Mouse (Mus musculus): ENCODE data around the gene Cep85l. TPM values are rescaled to one million over a fixed set of nuclear protein-coding genes. Genes with fewer than 3 reads are reported as not detected.
A peak's percentile ranks its signal among the peaks of the same experiment; 100 is the strongest.

The Cep85l gene
- total RNA-seq, 2 experiments from 2014 or later = 30.7 to 44.0 TPM

DNA sequence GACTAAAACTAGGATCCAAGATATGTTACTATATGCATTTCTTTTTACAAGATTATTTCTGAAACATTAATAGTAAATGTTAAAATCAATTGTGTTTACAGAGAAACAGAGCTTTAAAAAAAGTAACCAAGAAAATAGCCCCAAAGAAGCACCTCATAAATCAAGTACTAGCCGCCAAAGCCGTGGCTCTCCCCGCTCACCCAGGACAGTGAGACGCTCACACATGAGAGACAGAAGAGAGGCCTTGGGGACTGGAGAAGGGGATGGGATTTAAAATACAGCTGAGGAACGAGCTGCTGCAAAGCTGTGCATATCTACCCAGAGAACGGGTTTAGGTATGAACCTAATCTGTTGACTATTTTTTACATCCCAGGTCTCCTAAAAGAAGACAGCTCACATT, 36.4 kb downstream of the Cep85l start:
- DNase-seq (ENCODE audit: low spot score) = no peak

DNA sequence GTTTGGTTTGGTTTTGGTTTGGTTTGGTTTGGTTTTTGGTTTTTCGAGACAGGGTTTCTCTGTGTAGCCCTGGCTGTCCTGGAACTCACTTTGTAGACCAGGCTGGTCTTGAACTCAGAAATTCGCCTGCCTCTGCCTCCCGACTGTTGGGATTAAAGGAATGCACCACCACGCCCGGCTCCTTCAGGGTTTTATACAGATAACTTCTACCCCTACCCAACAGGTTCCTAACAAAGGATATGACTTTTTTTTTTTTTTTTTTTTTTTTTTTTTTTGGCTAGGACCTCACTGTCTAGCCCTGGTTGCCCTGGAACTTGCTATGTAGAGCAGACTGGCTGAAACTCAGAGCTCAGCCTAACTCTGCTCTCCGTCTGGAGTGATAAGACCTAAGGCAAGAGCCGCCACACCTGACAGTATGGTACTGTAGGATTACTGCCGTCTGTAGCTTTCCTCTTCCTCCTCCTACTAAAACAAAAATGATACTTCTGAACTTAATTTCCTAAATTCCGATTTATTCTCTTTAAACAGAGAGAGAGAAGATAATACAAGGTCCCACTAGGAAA, 37.5 kb downstream of the Cep85l start:
- DNase-seq (ENCODE audit: low spot score) = no peak

DNA sequence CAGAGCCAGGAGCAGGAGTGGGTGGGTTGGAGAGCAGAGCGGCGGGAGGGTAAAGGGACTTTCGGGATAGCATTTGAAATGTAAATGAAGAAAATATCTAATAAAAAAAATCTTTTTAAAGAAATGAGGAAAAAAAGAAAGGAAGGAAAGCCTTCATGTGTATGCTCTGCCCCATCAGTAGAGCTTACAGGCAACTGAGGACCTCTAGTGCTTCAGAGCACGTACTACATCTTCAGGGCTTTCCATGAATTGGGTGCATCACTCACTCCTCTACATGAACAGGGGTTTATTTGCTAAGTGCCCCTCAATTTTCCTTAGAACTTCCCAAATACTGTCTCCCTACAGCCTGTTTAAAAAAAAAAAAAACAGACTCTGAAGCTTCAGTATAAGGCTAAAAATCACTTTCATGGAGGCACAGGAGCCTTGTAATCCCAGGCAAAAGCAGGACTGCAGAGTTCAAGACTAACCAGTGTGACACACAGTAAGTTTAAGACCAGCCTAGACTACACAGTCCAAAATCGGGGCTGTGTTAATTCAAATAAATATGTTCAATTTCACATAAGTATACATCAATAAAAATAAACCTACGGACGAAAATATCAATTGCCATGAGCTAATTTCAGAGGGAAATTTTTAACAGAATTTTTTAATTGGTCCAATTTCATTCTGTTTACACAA, 38.3 kb downstream of the Cep85l start:
- no peak for DNase-seq (ENCODE audit: low spot score)

DNA sequence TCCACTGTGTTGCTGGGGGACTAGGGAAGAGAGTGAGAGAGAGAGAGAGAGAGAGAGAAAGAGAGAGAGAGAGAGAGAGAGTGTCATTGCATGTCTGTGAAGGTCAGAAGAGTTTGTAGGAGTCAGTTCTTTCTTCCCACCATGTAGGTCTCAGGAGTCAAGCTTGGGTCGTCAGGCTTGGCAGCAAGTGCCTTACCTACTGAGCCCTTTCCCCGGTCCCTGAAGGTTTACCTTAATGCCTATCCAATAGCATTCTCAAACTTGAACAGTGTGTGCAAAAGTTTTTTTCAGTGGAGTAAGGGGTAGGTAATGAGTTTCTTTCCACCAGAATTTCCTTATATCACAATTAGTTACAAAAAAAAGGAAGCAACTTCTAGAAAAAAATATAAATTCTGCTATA, 40.7 kb downstream of the Cep85l start:
- no peak for DNase-seq (ENCODE audit: low spot score)

DNA sequence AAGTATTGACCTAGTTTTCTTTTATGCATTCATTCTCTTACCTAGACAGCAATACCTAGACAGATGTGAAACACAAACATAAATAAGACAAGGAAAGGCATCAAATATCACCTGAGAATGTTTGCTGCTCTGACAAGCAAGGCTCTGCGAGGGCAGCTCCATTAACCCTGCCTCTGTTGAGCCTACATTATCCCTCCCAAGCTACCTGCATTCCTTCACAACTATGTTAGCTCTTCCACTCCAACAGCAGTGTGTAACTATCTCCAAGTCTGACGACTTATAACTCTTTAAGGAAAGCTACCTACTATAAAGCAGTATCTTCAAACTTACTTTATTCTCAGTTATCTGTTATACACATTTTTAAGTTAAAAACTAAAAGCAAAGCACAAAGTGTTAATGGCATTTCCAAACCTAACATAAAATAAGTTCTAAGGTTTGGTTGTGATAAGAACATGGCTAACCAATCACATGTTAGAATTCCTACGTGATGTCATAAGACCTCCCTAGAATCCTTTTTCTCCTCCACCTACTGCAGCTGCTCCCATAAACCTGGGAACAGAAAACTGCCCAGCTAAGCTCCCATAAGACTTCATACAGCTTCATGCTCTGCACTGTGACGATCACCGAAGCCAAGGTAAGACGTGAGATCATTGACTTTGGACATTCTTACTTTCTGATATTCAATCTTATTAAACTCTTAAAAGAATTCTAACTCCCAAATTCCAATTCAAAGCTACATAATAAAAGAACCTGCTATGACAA, 42.4 kb downstream of the Cep85l start, which contains the start of gene Pln:
Gene Pln (plus strand): TSS at position 506 of the 762 bp plus-strand sequence.
- no peak for DNase-seq (ENCODE audit: low spot score)

DNA sequence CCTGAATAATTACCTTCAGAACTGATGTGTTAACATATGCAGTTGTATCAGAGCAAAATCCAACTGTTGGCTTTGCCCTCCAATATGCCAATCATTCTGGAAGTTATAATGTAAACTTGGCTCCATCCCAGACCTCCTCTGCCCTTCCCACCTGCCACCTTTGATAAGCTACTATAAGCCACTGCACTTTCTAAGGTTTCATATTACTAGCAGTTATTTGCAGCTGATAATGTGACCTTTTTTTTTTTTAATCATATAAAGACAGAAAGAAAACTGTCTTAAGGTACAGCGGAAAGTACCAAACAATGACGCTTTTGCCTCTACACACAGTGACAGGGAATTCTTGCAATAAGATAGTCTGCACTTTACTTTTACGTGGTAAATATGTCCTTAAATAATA, 43.8 kb downstream of the Cep85l start:
- DNase-seq (ENCODE audit: low spot score) = no peak

DNA sequence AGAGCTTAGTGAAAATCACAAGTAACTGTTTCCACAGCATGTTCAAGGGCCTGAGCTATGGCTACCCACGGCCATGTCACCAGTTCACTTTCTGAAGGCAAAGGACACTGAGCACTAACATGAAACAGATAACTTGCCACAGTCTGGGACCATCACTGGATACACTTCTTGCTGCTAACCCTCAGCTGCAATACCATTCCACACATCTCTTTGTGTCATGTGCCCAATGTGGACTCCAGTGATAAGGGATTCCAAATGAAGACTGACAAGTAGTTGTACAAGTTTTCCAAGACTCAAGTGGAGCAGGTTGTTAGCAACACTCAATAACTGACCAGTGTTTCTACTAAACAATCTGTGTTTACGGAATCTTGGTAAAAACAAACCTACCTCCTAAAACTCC, 44.5 kb downstream of the Cep85l start:
- DNase-seq (ENCODE audit: low spot score) = no peak

DNA sequence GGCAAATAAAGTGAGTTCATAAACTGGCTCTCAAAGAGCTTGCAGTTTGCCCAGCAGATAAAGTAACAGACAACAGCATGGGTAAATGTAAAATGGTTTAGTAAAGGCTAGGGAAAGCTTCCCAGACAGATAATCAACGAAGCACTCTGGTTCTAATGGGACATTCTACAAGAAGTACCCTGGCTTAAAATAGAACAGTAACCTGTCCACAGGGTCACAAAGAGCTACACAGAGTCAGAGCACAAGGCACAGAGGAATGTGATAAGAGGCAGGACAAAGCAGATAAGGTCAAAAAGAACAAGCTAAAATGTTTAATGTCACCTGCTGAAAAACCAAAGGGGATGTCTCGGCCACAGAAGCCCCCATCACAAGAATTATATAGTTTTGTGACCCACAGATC, 47.0 kb downstream of the Cep85l start:
- no peak for DNase-seq (ENCODE audit: low spot score)

DNA sequence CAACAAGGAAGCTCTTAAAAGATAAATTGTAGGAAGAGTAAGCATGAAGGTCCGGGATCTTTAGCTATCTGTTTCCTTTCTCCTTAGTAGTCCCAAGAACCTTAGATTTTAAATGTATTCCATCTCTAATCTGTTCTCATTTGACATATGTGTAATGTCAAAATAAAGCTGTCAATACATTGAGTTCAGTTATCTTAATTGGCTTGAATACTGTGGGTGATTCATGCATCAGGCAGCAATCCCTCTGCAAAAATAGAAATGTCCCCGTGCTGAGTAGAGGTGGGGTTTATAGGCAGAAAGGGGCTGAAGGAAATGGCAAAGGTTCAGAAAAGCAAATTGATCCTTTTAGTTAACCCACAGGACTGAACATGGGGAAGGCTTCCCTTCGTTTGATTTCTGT, 50.5 kb downstream of the Cep85l start:
- no peak for DNase-seq (ENCODE audit: low spot score)

DNA sequence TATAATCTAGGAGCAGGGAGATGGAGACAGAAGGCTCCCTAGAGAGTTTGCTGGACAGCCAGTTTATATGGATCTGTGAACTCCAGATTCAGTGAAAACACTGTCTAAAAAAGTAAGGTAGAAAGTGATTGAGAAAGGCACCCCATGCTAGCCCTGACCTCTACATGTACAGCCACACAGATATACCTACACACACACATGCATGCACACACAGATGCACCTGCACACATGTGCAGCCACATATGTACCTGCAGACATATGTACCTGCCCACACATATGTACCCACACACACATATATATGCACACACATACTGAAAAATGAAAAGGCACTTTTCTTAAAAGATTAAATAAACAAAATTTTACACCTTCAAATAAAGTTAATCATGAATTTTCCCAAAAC, 53.4 kb downstream of the Cep85l start:
- DNase-seq (ENCODE audit: low spot score) = no peak

DNA sequence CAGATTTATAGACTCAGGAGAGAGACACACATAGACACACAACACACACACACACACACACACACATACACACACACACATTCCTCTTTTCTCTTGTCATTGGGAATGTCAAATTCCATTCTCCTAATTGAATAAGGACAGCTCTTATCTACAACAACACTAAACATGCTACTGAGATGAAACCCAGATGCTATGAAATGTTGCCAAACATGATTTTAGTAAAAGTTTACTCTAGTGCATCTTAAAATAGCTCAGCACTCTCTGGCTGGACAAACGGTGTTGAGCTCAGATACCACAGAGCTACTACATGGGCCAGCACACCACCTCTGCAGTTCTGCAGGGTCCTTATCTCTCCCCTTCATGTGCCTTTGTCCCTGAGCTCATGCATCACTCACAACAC, 55.1 kb downstream of the Cep85l start:
- peak; percentile 39 for DNase-seq (ENCODE audit: low spot score)

DNA sequence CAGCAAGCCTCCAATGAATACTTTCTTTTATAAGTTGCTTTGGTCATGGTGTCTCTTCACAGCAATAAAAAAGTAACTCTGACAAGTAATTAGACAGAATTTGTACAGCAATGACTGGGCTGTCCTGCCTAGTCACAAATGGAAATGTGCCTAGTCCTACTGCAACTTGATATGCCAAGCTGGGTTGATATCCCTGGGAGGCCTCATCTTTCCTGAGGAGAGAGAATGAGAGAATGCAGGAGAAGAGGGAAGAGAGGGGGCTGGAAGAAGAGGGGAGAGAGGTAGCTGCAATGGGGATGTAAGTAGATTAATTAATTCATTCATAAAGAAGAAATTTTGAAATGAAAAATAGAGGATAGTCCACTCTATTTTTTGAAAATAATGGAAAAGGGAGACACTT, 56.4 kb downstream of the Cep85l start:
- peak; percentile 56 for DNase-seq (ENCODE audit: low spot score)

DNA sequence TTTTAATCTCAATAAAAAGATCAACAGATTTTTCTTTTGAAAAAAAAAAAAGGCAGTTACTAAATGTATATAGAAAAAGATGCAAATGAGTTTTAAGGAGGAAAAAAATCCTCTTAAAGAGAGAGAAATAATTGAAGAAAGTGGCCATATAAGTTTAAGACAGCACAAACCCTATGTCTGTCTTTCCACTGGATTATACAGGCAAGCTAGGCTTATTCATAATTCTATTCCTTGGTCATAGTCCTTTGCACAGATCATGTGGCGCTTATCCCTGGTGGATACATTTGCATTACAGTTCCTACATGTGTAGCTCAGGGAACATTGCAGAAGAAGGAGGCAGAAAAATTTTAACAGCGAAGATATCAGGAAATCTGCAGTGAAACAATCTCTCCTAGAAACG, 73.1 kb downstream of the Cep85l start:
- no peak for DNase-seq (ENCODE audit: low spot score)

DNA sequence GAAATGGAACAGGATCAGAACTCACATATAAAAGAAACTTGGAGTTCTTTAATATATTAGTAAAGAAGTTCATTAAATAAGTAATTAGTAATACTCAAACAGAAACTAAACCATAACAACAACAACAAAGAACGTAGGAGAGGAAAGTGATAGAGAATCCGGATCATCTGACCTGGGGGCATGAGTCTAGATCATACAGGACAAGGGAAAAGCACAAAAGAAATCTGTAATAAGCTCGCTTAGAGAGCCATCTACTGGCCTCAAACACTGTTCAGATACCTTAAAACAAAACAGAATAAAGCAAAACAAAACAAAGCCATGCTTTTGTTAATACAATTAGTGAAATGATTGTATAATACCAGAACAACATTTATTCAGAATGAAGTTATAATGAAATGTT, 73.9 kb downstream of the Cep85l start:
- DNase-seq (ENCODE audit: low spot score) = no peak

DNA sequence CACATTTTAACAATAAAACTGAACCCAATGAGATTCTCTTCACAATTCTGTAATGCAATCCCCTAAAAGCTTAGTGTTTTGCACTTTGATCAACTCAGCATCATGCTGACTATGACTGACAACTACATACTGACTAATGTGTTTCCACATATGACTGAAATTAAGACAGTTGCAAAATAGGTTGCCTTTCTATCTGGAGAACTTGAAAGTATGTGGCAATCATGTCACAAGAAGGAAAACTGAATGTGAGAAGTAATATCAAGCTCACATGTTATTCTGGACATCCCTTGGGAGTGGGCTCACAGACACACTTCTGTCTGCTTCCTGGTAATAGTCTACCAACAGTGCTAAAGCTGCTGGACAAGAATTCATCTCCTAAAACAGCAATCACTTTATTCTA, 94.6 kb downstream of the Cep85l start:
- no peak for DNase-seq (ENCODE audit: low spot score)

DNA sequence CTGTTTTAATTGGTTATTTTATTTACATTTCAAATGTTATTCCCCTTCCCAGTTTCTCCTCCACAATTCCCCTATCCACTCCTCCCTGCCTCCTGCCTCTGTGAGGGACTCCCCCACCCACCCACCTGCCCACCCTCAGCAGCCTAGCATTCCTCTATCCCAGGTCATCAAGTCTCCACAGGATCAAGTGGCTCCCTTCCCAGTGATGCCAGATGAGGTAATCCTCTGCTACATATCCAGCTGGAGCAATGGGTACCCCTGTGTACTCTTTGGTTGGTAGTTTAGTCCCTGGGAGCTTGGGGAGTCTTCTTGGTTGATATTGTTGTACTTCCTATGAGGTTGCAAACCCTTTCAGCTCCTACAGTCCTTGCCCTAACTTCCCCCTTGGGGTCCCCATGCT, 107.5 kb downstream of the Cep85l start:
- DNase-seq (ENCODE audit: low spot score) = no peak

DNA sequence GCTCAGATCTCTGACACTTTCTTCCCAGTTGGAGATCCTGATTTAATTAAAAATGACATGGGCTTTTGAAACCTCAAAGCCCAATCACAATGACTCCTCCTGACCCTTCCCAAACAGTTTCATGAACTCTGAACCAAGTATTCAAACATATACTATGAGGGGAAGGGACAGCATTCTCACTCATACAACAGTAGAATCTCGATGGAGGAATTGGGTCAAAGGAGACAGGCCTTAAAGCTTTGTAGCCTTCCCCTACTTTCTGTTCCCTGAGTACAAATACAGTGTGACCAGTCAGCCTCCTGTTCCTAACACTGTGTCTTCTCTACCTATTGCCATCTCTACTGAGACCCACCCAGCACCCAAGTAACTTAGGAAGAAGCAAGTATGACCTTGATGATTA, 117.7 kb downstream of the Cep85l start:
- DNase-seq (ENCODE audit: low spot score) = no peak

DNA sequence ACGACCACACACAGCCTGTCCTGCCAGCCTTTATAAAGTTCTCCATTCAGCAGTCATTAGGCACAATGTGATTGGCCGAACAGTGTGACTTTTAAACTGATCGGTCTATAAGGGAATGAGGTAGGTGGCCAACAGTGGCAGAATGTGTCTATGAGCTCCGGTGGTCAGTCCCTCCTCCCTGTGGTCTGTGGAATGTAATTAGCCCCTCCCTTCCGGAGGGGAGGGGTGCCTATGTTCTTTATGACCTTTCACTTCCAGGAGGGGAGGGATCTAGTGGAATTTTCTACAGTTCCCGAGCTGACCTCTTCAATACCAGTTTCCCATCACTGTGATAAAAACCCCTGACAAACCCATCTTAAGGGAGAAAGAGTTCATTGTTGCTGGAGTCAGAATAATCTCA, 144.4 kb downstream of the Cep85l start:
- DNase-seq (ENCODE audit: low spot score) = no peak

DNA sequence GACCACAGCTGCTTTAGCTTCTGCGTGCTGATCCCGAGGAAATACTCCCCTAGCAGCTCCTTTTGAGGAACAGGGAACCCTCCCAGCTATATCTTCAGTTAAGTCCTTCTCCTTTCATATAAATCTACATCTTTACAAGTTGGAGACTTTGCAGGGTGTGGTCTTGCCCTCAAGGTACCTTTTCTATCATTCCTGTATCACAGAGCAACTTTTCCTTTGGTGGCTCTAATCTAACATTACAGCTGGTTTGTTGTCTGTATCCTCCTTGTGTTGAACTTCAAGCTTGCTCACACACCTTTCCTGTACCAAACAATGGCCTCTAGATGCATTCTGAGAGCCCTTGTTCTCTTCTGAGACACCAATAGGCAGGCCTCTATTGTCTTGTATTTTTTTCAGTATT, 145.1 kb downstream of the Cep85l start:
- no peak for DNase-seq (ENCODE audit: low spot score)

DNA sequence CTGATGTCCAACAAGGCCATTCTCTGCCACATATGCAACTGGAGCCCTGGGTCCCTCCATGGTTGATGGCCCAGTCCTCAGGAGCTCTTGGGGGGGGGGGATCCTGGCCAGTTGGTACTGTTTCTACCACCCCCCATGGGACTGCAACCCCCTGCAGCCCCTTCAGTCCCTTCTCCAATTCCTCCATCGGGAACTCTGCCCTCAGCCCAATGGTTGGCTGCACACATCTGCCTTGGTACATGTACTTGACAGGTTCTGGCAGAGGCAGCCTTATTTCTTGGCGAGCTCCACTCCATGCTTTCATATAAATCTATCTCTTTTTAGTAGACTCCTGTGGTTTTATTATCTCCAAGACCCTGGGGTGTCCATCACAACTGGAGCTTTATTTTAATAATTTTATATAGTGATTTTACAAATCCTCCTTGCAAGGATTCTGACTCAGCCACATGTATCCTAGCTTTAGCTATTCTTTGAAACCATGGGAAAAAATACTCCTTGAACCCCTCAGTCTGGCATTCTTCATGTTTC, 145.6 kb downstream of the Cep85l start:
- DNase-seq (ENCODE audit: low spot score) = no peak

DNA sequence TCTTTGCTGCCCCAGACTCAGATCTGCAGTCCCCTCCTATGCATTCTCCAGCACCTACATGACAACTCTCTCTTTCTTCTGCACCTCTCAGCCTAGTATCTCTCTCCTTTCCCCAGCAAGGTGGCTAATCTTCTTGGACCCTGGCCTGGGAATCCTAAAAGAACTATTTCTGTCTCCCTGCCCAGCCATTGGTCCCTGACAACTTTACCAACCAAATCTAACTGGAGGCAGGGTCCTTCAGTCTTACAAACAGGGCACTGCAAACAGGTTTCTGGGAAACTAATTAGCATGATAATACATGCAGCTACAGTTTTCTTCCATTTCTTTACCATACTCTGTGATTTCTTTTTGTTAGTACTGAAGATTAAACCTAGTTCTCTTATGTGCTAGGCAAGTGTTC, 148.9 kb downstream of the Cep85l start:
- DNase-seq (ENCODE audit: low spot score) = no peak

DNA sequence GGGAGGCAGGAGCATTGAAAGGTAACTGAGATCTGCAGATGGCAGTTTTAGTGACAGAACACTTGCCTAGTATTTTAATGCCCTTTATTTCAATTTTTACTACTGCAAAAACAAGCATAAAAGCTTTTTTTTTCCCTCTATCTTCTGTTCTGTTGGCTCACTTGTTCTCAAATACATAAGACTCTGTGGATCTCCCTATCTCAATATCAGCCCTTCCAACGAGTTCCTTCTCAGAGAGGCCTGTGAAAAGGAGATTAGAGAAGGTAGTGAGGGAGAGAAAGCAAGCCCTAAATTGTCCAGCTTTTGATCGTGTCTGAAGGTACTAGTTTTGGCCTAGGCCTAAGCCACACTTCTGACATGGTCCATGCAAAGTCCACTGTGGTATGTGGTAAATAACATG, 150.6 kb downstream of the Cep85l start:
- no peak for DNase-seq (ENCODE audit: low spot score)
